Mouse (Mus musculus): ENCODE data around the gene Myrf.

Myrf gene

DNA sequence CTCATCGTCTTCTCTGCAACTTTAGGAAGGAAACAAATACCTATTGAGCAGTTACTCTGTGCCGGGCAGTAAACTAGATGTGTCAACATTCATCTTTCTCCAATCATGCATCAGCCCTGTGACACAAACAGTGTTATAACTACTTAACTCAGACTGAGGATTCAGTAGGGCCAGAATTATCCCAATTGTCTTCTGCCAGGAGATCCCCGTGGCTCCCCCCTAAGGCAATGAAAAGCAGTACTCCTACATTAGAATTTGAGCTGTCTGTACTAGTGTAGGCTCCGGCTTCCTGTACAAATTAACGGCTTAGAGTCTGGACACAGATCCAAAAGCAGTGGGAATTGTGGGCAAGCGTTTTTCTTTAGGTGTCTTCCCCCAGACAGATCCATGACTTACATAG is 35.5 kb downstream of the Myrf start:
- DNase-seq (ENCODE audit: low spot score): no peak

DNA sequence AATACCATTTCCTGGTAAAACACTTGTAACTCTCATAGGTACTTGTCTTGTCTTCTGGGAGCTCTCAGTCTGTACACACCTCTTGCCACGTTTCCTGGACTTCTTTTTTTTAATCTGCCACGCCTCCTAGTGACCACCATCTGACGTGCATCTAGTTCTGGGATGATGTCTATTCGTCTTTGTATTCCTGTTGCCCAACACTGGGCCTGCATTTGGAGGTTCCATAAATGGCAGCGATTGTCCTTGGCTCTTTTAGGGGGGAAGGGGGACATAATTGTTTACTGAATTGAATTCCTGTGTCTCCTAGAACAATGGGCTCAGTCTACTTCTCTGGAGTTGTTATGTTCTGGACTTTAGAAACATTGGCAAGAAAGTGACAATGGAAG is 35.9 kb downstream of the Myrf start:
- DNase-seq (ENCODE audit: low spot score): peak; percentile 86

DNA sequence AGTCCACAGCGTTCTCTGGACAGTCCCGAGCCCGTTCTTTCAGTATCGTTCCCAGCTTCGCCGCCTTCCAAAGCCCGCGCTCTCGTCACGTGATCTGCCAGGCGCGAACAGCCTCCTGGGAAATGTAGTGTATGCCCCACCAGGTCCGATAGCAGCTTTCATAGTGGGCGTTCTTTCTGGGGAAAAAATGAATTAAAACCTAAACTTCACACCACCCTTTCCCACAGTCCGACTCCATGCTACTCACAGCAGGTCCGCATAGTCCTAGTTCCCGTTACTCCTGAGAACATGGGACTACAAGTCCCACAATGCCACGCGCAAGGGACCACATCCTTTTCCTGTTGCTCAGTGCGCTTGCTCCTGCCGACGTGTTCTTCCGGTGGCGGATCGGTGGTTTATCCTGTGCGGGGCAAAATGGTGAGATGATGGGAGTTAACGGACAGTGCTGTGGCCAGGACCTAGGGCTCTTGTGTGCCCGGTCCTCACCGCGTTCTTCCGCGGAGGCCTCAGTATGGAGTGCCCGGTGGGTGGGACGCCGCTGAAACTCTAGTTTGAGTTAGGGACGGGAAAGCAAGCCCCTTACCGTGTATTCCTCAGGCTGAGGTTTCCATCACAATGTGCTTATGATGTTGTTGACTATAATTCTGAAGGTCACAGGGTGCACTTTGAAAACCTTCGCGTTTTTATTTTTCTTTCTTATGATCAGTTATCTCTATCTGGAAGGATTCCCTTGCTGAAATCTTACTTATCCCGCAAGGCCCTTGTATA is 36.5 kb downstream of the Myrf start, which contains the start of the genes Tmem258 and Fen1:
TSS of gene Tmem258 (plus strand) at position 167 of the 768 bp plus-strand sequence.
TSS of gene Fen1 (minus strand) at position 322 of the 768 bp plus-strand sequence.
- peak; percentile 92 for DNase-seq (ENCODE audit: low spot score)

DNA sequence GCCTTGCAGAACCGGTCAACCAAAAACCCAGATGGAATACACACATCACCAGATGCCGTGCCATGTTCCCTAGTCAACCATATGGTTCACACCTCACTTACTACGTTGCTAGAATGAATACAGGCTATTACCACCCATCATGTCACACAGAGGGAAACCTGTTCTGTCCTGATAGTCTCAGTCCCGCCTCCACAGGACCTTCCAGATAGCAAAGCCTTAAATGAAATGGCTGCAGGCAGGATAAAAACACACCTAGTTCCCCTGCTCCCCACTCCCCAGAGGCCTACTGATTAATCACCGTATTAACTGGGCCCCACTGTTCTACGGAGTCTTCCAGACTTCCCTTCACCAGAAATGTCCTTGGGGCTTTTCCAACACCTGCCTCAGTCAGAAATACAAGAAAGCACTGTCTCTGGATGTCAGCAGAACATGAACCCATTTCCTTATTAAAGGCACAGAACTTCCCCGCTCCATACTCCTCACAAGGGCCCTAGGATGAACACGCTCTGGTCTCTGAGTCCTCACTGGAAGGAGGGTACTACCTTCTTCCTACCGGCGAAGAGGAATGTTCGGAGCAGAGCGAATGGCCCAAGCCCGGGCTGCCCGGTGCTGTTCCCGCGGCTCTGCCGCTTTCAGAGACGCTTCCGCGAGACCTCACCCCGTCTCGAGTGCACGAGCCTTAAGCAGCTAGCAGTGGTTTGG is 37.3 kb downstream of the Myrf start:
- no peak for DNase-seq (ENCODE audit: low spot score)

DNA sequence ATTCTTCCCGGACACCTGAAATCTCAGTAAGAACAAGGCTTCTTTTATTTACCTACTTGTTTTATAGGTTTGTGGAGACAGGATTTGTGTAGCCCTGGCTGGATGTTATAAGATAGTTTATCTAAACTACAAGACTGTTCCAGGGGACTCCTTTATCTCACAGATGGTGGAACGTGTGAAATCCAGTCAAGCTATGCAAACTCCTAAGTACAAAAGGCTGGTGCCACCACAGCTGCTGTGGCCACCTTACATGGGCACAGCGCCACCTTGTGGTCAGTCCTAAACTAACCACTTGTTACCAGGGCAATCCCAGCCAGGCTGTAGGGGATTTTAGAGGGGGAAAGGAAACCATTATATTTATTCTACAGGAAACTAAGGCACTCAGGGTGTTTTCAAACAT is 41.8 kb downstream of the Myrf start:
- peak; percentile 73 for DNase-seq (ENCODE audit: low spot score)

DNA sequence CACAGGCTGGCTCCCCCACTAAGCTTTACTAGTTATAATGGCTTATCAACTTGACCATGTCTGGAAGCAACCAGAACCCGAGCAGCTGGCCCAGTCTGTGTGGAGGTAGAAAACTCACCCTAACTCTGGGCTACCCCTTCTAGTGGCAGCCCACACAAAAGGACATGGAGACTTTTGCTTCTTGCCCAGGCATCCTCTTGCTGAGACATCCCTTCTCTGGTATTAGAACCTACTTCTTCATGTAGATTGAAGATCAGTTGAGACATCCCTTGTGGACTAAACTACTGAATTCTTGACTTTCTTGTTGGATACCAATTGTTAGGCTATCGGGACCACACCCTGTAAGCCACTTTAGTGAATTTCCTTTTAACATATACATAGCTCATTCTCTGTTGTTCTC is 42.3 kb downstream of the Myrf start:
- no peak for DNase-seq (ENCODE audit: low spot score)

DNA sequence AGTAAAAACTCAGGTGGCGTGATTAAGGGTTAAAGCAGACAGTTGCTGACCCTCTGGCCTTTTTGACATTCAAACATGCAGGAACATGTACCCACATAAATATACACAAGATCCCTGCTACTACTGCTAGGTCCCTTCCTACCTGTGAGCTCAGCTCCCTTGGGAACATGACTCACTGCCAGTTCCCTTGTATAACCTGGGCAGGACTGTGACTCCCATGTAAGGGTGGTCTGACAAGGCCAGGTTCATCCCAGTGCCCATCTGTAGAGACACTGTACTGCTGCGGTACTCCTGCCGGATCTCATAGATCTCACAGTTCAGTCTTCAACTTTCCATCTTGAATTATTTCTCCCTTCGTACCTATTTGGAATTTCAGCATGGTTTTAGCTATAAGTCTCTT is 43.4 kb downstream of the Myrf start:
- no peak for DNase-seq (ENCODE audit: low spot score)

DNA sequence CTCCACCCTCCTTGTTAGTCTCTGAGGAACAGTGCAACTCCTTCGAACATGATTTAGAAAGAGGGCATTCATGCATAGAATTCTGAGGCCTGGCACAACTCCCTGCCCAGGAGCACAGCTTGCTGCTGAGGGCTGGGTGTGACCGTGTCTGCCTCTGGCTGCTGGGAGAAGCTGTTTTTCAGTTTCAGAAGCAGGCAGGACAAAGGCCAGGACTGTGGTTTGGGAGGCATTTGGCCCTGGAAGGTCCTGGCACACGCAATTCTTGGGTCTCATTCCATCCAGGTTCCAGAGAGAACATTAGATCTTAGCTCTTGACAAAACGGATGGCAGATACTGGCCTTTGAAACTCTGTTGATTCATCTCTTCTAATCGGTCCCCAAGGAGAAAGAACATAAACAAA is 45.3 kb downstream of the Myrf start:
- no peak for DNase-seq (ENCODE audit: low spot score)

DNA sequence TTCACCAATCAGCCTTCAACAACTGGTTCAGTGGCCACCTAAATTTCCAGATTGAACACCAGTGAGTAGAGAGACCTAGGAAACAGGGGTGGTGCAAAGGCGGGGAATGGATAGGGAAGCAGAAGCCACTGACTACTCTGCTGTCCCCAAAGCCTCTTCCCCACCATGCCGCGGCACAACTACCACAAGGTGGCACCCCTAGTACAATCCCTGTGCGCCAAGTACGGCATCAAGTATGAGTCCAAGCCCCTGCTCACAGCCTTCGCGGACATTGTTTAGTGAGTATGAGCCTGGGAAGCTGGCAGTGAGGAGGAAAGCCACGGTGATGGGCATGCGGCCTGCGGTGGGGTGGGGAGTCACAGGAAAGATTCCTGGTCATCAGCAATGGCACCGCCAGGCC is 46.2 kb downstream of the Myrf start:
- DNase-seq (ENCODE audit: low spot score): no peak

DNA sequence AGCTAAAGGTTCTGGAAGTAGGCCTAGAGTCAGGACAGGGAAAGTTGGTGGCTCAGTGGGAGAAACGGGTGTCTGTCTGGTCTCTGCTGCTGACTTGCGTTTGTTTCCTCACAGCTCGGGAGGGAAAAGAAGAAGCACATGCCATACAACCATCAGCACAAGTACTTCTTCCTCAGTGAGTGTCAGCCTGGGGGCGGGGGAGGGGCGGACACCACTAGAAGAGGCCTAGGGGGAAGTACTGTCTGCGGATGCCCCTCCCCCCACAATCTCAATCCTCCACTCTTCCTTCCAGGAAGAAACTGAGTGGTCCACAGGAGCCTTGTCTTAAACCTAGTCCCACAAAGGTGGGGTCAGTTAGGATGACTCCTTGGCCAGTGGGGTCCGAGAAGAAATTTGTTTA is 49.2 kb downstream of the Myrf start:
- DNase-seq (ENCODE audit: low spot score): no peak

DNA sequence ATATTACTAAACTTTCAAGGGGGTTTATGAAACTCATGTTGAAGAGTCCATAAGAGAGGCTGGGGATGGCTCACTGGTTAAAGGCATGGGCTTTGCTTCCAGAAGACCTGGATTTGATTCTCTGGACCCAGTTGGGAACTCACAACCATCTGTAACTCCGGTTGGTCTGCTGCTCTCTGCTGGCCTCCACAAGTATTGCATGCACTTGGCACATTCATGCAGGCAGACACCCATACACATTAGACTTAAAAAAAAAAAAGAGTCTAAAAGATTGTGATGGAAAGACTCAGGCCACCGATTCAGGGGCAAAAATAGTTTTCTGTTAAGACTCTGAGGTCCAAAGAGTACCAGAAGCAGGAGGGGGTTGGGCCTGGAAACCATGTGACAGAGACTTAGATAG is 49.8 kb downstream of the Myrf start:
- peak; percentile 70 for DNase-seq (ENCODE audit: low spot score)

DNA sequence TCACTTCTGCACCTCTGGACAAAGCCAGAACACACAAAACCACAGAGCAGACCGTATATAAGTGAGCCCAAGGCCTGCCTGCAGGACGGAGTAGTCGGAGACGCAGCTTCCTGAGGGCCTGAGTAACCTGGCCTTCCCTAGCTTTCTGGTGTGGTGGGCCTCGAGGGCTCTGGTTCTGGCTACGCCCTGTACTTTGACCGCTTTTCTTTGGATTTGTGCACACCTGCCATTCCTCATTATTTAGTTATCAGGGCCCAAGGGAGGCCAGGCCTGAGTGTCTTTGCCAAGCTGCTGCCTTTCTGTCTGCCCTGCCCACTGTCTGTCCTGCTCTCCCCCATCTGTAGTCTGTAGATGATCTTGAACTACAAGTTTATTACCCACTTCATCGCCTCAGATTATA is 50.6 kb downstream of the Myrf start:
- no peak for DNase-seq (ENCODE audit: low spot score)

DNA sequence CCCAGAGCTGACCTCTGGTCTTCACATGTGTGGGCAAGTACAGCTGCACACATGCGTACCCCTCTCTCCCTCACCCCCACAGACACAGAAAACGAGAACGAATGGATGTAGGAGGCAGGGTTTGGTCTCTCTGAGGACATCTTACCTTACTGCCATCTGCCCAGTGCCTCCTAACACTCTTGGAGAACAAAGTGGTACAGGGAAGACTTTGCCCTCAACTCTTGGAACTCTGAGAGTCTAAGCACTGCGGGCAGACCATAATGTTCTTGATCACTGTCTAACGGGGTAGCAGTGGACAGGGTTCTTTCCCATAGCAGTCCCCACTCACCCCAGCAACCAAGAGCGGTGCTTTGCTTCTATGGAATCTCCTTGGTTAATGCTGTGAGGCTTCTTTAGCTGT is 51.5 kb downstream of the Myrf start:
- DNase-seq (ENCODE audit: low spot score): no peak

DNA sequence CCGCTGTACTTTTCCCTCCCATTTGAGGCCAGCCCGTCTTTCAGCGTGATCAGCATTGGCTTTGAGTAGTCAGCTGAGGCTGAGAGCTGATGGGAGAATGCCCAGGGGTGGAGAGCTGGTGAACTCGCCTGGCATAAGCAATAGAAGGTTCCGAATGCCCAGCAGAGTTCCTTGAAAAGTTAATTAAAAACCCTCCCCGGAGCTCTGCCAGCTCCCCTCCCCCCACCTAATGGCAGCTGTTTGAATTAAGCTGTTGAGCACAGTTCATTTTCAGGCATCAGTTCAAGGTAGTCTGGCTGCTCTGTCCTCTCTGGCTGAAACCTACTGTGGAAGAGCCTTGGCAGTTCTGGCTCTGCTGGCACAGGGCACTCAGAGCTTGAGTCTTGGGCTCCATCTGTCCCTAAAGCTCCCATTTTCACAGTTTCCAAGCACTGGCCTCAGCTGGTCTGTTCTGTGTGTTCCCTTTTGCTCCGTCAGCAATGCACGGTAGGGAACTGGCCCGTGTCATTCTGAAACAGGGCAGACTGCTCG is 52.2 kb downstream of the Myrf start:
- DNase-seq (ENCODE audit: low spot score): no peak

DNA sequence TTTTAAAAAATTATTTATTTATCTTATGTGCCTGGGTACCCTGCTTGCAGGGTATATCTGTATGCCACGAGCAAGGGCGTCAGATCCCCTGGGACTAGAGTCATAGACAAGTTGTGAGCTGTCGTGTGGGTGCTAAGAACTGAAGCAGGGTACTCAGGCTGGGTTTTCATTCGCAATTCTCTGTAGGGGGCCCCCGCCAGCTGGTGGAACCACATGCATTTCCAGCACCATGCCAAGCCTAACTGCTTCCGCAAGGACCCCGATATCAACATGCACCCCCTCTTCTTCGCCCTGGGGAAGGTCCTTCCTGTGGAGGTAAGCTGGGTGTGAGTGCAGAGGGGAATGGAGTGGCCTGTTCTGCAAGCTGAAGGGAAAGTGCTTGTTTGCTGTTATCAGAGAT is 54.0 kb downstream of the Myrf start:
- DNase-seq (ENCODE audit: low spot score): no peak

DNA sequence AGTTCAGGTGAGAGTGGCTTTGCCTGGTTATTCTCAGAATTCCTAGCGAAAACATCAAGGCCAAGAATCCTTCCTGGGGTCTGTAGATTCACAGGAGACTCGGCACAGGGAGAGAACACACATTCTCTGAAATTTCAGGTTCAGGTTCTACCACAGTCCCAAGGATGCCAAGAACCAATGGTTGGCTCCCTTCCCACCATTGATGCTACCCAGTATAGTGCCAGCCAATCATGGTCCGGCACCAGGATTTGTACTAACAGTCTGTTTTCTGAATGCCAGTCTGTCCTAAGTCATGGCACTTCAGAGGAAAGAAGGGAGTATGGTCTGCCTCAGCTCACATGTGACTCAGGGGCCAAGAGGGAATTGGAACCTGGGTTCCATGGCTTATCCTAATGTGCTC is 54.7 kb downstream of the Myrf start:
- no peak for DNase-seq (ENCODE audit: low spot score)

DNA sequence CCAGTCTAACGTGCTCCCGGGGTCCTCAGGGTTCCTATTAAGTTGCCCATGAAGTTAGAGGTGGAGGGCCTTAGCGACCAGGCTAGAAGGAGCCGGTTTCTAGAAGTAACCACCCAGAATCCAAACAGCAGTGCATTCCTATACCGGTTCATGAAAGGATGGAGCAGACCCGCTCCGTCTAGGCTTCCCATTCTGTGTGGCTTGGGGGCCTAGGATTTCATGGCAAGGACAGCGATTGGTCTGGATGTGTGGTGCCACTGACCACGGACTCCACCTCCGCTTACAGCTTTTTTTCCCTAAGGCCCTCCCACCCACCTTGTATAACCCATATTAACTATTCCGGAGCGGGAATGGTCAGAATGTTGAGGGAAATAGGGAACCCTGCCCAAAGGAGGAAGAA is 56.5 kb downstream of the Myrf start:
- peak; percentile 51 for DNase-seq (ENCODE audit: low spot score)

DNA sequence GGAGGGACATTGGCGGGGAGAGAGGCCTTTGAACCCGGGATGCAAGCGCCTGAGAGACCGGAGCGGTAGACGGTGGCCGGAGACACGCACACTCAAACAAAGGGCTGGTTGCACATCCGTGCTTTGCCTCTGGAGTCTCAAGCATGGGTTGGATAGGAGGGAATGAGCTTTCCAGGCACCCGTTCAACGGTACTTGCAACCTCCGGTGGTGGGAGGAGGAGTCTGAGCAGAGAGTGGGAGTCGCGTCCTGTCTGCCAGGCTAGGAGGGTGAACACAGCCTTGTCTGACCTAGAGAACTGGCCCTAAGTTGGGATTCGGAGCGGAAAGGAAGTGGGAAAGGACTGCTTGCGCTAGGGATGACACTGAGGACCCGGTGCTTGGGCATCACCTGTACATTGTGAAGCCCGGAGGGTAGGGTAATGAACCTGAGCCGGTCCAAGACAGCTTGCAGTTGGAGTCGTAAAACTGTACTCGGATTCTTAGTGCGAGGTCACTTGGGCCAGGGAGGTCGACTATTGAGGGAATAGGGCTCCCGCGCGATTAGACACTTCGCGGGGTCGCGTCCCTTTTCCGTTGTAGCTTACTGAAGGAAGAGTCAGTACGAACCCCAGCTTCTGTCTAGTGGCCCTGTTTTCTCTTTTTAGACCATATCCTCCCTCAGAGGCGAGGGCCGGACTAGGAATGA is 57.1 kb downstream of the Myrf start:
- DNase-seq (ENCODE audit: low spot score): peak; percentile 79

DNA sequence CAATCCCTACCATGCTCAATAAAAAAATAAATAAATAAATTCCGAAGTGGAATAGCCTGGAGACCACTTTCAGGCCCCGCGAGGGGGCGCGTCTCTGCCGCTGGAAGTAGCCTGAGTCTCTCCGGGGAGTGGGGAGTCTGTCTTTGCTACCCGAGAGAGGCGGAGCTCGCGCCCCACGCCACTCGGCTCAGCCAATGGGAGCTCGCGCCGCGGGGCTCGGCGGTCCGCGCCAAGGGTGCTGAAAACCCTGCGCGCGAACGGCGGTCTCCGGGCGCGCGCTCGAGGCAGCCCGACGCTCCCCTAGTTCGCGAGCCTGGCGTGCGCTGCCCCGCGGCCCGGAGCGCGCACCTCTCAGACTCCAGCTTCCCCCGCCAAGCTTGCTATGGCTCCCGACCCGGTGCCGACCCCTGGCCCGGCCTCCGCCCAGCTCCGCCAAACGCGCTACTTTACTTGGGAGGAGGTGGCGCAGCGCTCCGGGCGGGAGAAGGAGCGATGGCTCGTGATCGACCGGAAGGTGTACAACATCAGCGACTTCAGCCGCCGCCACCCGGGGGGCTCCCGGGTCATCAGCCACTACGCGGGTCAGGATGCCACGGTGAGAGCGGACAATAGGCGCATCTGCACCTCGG is 57.8 kb downstream of the Myrf start, which contains the start of gene Fads1:
TSS of gene Fads1 (plus strand) at position 219 of the 629 bp plus-strand sequence.
- DNase-seq (ENCODE audit: low spot score): peak; percentile 93

DNA sequence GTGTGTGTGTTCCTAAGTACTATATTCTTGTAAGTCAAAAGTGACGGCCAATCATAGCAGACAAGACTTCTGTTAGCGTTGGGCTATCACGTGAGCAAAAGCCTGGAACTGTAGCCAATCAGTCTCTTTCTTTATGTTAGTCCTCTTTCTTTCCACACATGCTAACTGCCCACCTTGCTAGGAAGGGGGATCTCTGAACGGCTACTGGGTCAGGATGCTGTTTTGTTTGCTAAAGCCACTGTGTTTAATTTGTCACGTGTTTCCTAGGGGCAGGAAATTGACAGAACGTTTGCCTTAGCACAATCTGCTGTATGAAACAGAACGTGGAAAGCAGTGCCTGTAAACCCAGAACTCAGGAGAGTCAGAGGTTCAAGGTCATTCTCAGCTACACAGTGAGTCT is 58.4 kb downstream of the Myrf start:
- no peak for DNase-seq (ENCODE audit: low spot score)

DNA sequence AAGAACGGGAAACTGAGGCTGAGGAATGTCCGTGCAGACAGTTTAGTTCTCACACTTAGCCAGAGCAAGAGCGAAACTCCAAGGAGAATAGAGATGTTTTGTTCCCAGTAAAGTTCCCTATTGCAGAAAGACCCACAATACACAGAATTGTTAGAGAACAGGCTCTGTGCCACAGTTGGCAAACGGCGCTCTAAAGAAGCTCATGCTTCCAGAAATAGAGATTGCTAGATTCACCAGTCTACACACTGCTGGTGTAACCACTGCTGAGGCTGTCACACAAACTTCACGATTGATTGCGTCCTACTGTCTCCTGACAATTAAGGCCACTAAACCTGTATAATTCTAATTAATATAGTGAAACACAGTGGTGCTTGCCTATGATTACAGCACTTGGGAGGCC is 59.3 kb downstream of the Myrf start:
- DNase-seq (ENCODE audit: low spot score): no peak

DNA sequence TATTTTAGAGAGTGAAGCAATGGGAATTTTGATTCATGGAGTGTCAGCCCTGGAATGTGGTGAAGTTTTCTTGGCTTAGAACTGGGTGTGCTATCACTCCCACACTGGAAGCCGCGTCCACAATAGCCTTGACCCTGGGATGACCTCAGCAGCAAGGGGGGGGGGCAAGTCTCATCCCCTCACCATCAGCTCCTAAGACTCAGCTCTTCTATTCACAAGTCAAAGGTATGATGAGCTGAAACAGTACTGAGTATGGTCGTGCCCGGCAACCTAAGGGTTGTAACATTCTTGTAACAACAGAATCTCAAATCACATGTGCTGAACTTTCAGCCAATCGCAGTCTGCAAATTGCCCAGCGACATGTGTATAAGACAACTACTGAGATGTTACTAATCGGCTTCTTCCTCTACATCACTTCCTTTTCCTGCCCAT is 63.6 kb downstream of the Myrf start:
- DNase-seq (ENCODE audit: low spot score): peak; percentile 39
